Mouse (Mus musculus): ENCODE data around the gene Xk. TPM values are rescaled to one million over a fixed set of nuclear protein-coding genes. Genes with fewer than 3 reads are reported as not detected.
"Not testable (repeated sequence)": the region's sequence is repeated elsewhere in the genome, so short reads cannot be mapped to it uniquely, and the experiment has no call there.

The Xk gene
- polyA plus RNA-seq, 1 experiment, result 1.6 TPM

- Histone ChIP-seq H3K27ac (ENCODE audit: control insufficient read depth, insufficient read depth, low read length) (no peak overlapping the region), H3K27me3 (ENCODE audit: control insufficient read depth, insufficient read depth, low read length) (no peaks in the 10 kb centered on the region), H3K36me3 (ENCODE audit: control insufficient read depth, insufficient read depth, low read length) (no peaks in the 10 kb centered on the region), H3K4me3 (ENCODE audit: control insufficient read depth, insufficient read depth, low read length) (no peak overlapping the region), H3K4me1 (replicated peaks; ENCODE audit: control insufficient read depth, insufficient read depth, low read length) (no peaks in the 10 kb centered on the region)
- 42% methylated on average over 5 of the region's 5 CpGs for WGBS
- DNase-seq, result no peak
- TF ChIP-seq CTCF (IDR thresholded peaks at IDR 0.05; ENCODE audit: borderline replicate concordance, control insufficient read depth, extremely low read depth, insufficient read depth, low read length, poor library complexity), result no peak
- no peak for TF ChIP-seq POLR2A (IDR thresholded peaks at IDR 0.05; ENCODE audit: control insufficient read depth, extremely low read depth, insufficient read depth, low read length, poor library complexity)
Observed at GRCm38 (mm10) chrX:9302791-9303190, 30.2 kb downstream of the Xk start.

GRCm38 (mm10) chrX:9303455-9303854, 30.9 kb downstream of the Xk start:
- no peak for TF ChIP-seq POLR2A (IDR thresholded peaks at IDR 0.05; ENCODE audit: control insufficient read depth, extremely low read depth, insufficient read depth, low read length, poor library complexity)
- WGBS, result 94% methylated on average over 1 of the region's 1 CpGs
- no peak for DNase-seq
- H3K36me3 ChIP-seq (ENCODE audit: control insufficient read depth, insufficient read depth, low read length), result no peaks in the 10 kb centered on the region
- H3K4me1 ChIP-seq (replicated peaks; ENCODE audit: control insufficient read depth, insufficient read depth, low read length), result no peaks in the 10 kb centered on the region
- H3K27ac ChIP-seq (ENCODE audit: control insufficient read depth, insufficient read depth, low read length), result no peak overlapping the region
- H3K4me3 ChIP-seq (ENCODE audit: control insufficient read depth, insufficient read depth, low read length), result no peak overlapping the region
- no peaks in the 10 kb centered on the region for H3K27me3 ChIP-seq (ENCODE audit: control insufficient read depth, insufficient read depth, low read length)

DNA sequence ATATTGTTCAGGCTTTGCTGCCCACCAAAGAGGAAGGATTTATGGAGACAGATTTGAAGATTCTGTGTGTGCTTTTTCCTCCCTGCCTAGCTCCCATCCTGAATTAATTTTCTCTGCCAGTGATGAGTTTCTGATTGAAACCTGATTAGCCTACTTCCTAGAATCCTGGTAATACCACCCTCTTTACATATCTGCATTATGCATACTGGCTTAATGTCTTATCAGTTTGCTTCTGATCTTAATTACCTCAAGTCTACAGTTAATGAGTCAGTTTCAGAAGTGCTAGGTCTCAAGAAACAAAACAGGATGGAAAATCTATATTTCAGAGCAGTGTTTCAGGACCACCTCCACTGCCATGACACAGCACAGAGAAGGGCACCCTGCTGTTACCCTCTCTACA, 43.9 kb downstream of the Xk start:
- DNase-seq; H3K27ac ChIP-seq (ENCODE audit: control insufficient read depth, insufficient read depth, low read length): not testable (repeated sequence)

DNA sequence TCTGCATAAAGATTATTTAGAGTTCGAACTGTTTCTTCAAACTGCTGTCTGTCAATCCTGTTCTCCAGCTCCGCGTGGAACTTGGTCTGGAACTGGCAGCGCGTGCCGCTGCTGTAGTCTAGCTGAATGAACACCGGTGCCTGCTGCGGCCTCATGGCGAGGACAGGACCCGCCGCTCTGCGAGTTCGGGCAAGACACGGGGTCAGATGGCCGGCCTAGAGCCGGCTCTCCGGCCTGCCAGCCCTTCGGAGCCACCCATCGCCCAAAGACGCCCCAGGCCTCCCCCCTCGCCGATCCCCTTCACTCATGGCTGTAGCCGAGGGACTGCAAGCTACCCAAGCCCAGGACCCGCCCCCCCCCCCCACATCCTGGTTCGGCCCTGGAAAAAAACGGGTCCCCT, 55.4 kb downstream of the Xk start:
- not testable (repeated sequence) for H3K27me3 ChIP-seq (ENCODE audit: control insufficient read depth, insufficient read depth, low read length); DNase-seq; H3K36me3 ChIP-seq (ENCODE audit: control insufficient read depth, insufficient read depth, low read length); H3K4me1 ChIP-seq (replicated peaks; ENCODE audit: control insufficient read depth, insufficient read depth, low read length); H3K4me3 ChIP-seq (ENCODE audit: control insufficient read depth, insufficient read depth, low read length); H3K27ac ChIP-seq (ENCODE audit: control insufficient read depth, insufficient read depth, low read length)
- 98% methylated on average over 8 of the region's 26 CpGs for WGBS

More for the DNA sequence above, 43.9 kb downstream of the Xk start:
- not testable (repeated sequence) for H3K4me3 ChIP-seq (ENCODE audit: control insufficient read depth, insufficient read depth, low read length); H3K27me3 ChIP-seq (ENCODE audit: control insufficient read depth, insufficient read depth, low read length); H3K4me1 ChIP-seq (replicated peaks; ENCODE audit: control insufficient read depth, insufficient read depth, low read length); H3K36me3 ChIP-seq (ENCODE audit: control insufficient read depth, insufficient read depth, low read length)

GRCm38 (mm10) chrX:9332366-9332962, 59.9 kb downstream of the Xk start:
- DNase-seq; H3K4me1 ChIP-seq (replicated peaks; ENCODE audit: control insufficient read depth, insufficient read depth, low read length); H3K27me3 ChIP-seq (ENCODE audit: control insufficient read depth, insufficient read depth, low read length); H3K27ac ChIP-seq (ENCODE audit: control insufficient read depth, insufficient read depth, low read length); H3K36me3 ChIP-seq (ENCODE audit: control insufficient read depth, insufficient read depth, low read length); H3K4me3 ChIP-seq (ENCODE audit: control insufficient read depth, insufficient read depth, low read length): not testable (repeated sequence)
- WGBS, result 79% methylated on average over 12 of the region's 12 CpGs

GRCm38 (mm10) chrX:9333035-9333434, 60.5 kb downstream of the Xk start:
- H3K4me3 ChIP-seq (ENCODE audit: control insufficient read depth, insufficient read depth, low read length); H3K27me3 ChIP-seq (ENCODE audit: control insufficient read depth, insufficient read depth, low read length); H3K27ac ChIP-seq (ENCODE audit: control insufficient read depth, insufficient read depth, low read length); H3K4me1 ChIP-seq (replicated peaks; ENCODE audit: control insufficient read depth, insufficient read depth, low read length); H3K36me3 ChIP-seq (ENCODE audit: control insufficient read depth, insufficient read depth, low read length): not testable (repeated sequence)
- DNase-seq, result peak; percentile 15
- WGBS, result 21% methylated on average over 2 of the region's 2 CpGs

GRCm38 (mm10) chrX:9334996-9335395, 62.4 kb downstream of the Xk start:
- H3K27me3 ChIP-seq (ENCODE audit: control insufficient read depth, insufficient read depth, low read length); H3K4me1 ChIP-seq (replicated peaks; ENCODE audit: control insufficient read depth, insufficient read depth, low read length); DNase-seq; H3K27ac ChIP-seq (ENCODE audit: control insufficient read depth, insufficient read depth, low read length); H3K36me3 ChIP-seq (ENCODE audit: control insufficient read depth, insufficient read depth, low read length); H3K4me3 ChIP-seq (ENCODE audit: control insufficient read depth, insufficient read depth, low read length): not testable (repeated sequence)
- WGBS, result 89% methylated on average over 1 of the region's 1 CpGs

GRCm38 (mm10) chrX:9350327-9350726, 77.8 kb downstream of the Xk start, which contains the start of gene H2al1k:
TSS of gene H2al1k (plus strand) at chrX:9350627.
- not testable (repeated sequence) for H3K4me3 ChIP-seq (ENCODE audit: control insufficient read depth, insufficient read depth, low read length); H3K4me1 ChIP-seq (replicated peaks; ENCODE audit: control insufficient read depth, insufficient read depth, low read length); H3K36me3 ChIP-seq (ENCODE audit: control insufficient read depth, insufficient read depth, low read length); H3K27ac ChIP-seq (ENCODE audit: control insufficient read depth, insufficient read depth, low read length); H3K27me3 ChIP-seq (ENCODE audit: control insufficient read depth, insufficient read depth, low read length); DNase-seq
- no CpG with 5 or more reads among the region's 2 CpGs for WGBS

Other genes with a start within 250 kb of the Xk start
- not detected in 2 replicates for gene Fthl17e, start 239.3 kb upstream of the Xk start, polyA plus RNA-seq (2012; rRNA removed)
- not detected in 2 replicates for gene Fthl17f, start 209.7 kb upstream of the Xk start, polyA plus RNA-seq (2012; rRNA removed)
- gene 4930402K13Rik, start 168.2 kb upstream of the Xk start, polyA plus RNA-seq (2012; rRNA removed), result not detected in 2 replicates
- 0.31 and 0.36 TPM in 2 replicates for gene Lancl3, start 72.9 kb upstream of the Xk start, polyA plus RNA-seq (2012; rRNA removed)
- not detected in 2 replicates for gene Gm14862, start 15.9 kb upstream of the Xk start, polyA plus RNA-seq (2012; rRNA removed)
- 0.42 and 0.57 TPM in 2 replicates for gene H2al1m, start 11.0 kb downstream of the Xk start, polyA plus RNA-seq (2012; rRNA removed)
- gene H2al1k, start 77.9 kb downstream of the Xk start, polyA plus RNA-seq (2012; rRNA removed), result not detected in 2 replicates
- gene Cybb, start 215.0 kb downstream of the Xk start, polyA plus RNA-seq (2012; rRNA removed), result 3.3 and 3.9 TPM in 2 replicates